Comparison of ENCODE assay signal across 19 mouse cellular contexts in the genomic region with DNA sequence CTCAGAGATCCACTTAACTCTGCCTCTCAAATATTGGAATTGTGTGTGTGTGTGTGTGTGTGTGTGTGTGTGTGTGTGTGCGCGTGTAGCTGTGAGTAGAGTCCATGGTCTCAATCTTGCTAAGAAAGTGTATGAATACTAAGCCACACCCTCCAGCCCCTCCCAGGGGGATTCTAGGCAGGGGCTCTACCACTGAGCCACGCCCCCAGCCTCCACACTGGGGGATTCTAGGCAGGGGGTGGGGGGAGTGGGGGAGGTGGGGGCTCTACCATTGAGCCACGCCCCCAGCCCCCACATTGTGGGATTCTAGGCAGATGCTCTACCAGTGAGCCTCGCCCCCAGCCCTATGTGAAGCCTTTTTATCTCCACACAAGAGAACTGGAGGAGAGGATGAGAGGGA. TPM values are rescaled to one million over a fixed set of nuclear protein-coding genes. Genes with fewer than 3 reads are reported as not detected.
DNase-seq lines count a peak whose midpoint lies in the region; ATAC-seq and TF ChIP-seq lines count a peak whose summit lies in the region.
"Had no signal": no experiment of that assay in that cellular context is flagged by ENCODE, and none has a peak within 500 bp of the region (broad histone marks: within the 10 kb centered on the region; RNA-seq: fewer than 3 reads in every experiment).

No protein-coding gene starts in this region.

- H3K27me3 ChIP-seq in heart, embryonic 12.5 days (replicated peaks) = no peaks in the 10 kb centered on the region
- no peaks in the 10 kb centered on the region for H3K27me3 ChIP-seq in kidney, postnatal 0 days (ENCODE audit: insufficient read depth, low read length)
- no peaks in the 10 kb centered on the region for H3K27me3 ChIP-seq in kidney, embryonic 16.5 days (ENCODE audit: insufficient read depth, low read length)
- H3K27me3 ChIP-seq in midbrain, embryonic 14.5 days (ENCODE audit: control insufficient read depth, insufficient read depth, low read length) = no peaks in the 10 kb centered on the region
- H3K27me3 ChIP-seq in midbrain, embryonic 15.5 days (replicated peaks) = no peaks in the 10 kb centered on the region
- no peaks in the 10 kb centered on the region for H3K27me3 ChIP-seq in stomach, embryonic 16.5 days (ENCODE audit: control insufficient read depth, insufficient read depth, low read length)
- H3K27me3 ChIP-seq: embryonic facial prominence, embryonic 12.5 days had no signal

- no peak overlapping the region for H3K9ac ChIP-seq in heart, embryonic 12.5 days
- H3K9ac ChIP-seq in kidney, postnatal 0 days (ENCODE audit: low read depth, low read length) = no peak overlapping the region
- H3K9ac ChIP-seq in kidney, embryonic 16.5 days (replicated peaks; ENCODE audit: low read length) = no peak overlapping the region
- H3K9ac ChIP-seq in midbrain, embryonic 14.5 days (replicated peaks; ENCODE audit: low read length) = no peak overlapping the region
- H3K9ac ChIP-seq in midbrain, embryonic 15.5 days = no peak overlapping the region
- H3K9ac ChIP-seq in stomach, embryonic 16.5 days (ENCODE audit: low read length) = no peak overlapping the region
- H3K9ac ChIP-seq: embryonic facial prominence, embryonic 12.5 days; liver, embryonic 12.5 days had no signal

- no peak overlapping the region for H3K27ac ChIP-seq in heart, embryonic 12.5 days (ENCODE audit: poor library complexity, severe bottlenecking)
- H3K27ac ChIP-seq in kidney, postnatal 0 days = no peak overlapping the region
- H3K27ac ChIP-seq in kidney, embryonic 16.5 days (ENCODE audit: low read length) = no peak overlapping the region
- no peak overlapping the region for H3K27ac ChIP-seq in midbrain, embryonic 14.5 days (replicated peaks; ENCODE audit: low read depth, low read length)
- H3K27ac ChIP-seq in midbrain, embryonic 15.5 days = no peak overlapping the region
- 0 out of 2 replicates have a peak overlapping the region, but pooled peaks have one; percentile 34 for H3K27ac ChIP-seq in stomach, embryonic 16.5 days (ENCODE audit: low read length)
- H3K27ac ChIP-seq: embryonic facial prominence, embryonic 12.5 days; liver, embryonic 12.5 days; macrophage had no signal

- no peak for DNase-seq in heart, adult 8-10 months (ENCODE audit: low spot score)
- DNase-seq in kidney, postnatal 0 days (ENCODE audit: low spot score) = no peak
- peak; percentile 18 for DNase-seq in midbrain, embryonic 14.5 days
- DNase-seq in kidney, adult 9 months = no peak
- DNase-seq: cerebellum, adult 18-20 months; kidney, adult 11 months; kidney, postnatal 36 days had no signal

- no peak for TF ChIP-seq CTCF in kidney, postnatal 0 days (IDR thresholded peaks at IDR 0.05; ENCODE audit: low read depth)

- peaks cover 15% of the 10 kb centered on the region for H3K4me1 ChIP-seq in heart, embryonic 12.5 days (replicated peaks)
- no peaks in the 10 kb centered on the region for H3K4me1 ChIP-seq in kidney, postnatal 0 days (replicated peaks; ENCODE audit: insufficient read depth, low read length)
- 0 out of 2 replicates have a peak, but pooled peaks cover 5% of the 10 kb centered on the region for H3K4me1 ChIP-seq in kidney, embryonic 16.5 days (ENCODE audit: insufficient read depth, low read length)
- H3K4me1 ChIP-seq in midbrain, embryonic 14.5 days (ENCODE audit: control insufficient read depth, insufficient read depth, low read length) = no peaks in the 10 kb centered on the region
- no peaks in the 10 kb centered on the region; the same call in 1 of the 2 replicates for H3K4me1 ChIP-seq in midbrain, embryonic 15.5 days
- H3K4me1 ChIP-seq in stomach, embryonic 16.5 days (ENCODE audit: control insufficient read depth, insufficient read depth, low read length) = peaks cover 8% of the 10 kb centered on the region; the same call in 1 of the 2 replicates

- H3K9me3 ChIP-seq in heart, embryonic 12.5 days (replicated peaks) = peaks cover 4% of the 10 kb centered on the region; the same call in 1 of the 2 replicates
- no peaks in the 10 kb centered on the region for H3K9me3 ChIP-seq in kidney, postnatal 0 days (replicated peaks; ENCODE audit: low read length)
- H3K9me3 ChIP-seq in kidney, embryonic 16.5 days (ENCODE audit: low read length) = no peaks in the 10 kb centered on the region
- H3K9me3 ChIP-seq in midbrain, embryonic 14.5 days (ENCODE audit: control insufficient read depth, low read length) = no peaks in the 10 kb centered on the region
- H3K9me3 ChIP-seq in midbrain, embryonic 15.5 days = no peaks in the 10 kb centered on the region
- H3K9me3 ChIP-seq in stomach, embryonic 16.5 days (replicated peaks; ENCODE audit: control insufficient read depth, low read length) = no peaks in the 10 kb centered on the region
- H3K9me3 ChIP-seq: embryonic facial prominence, embryonic 12.5 days; liver, embryonic 12.5 days had no signal

- no peak overlapping the region for H3K4me3 ChIP-seq in heart, embryonic 12.5 days
- H3K4me3 ChIP-seq in kidney, postnatal 0 days (replicated peaks; ENCODE audit: low read depth, low read length) = no peak overlapping the region
- H3K4me3 ChIP-seq in kidney, embryonic 16.5 days (ENCODE audit: low read length) = no peak overlapping the region
- no peak overlapping the region for H3K4me3 ChIP-seq in midbrain, embryonic 14.5 days (replicated peaks; ENCODE audit: low read depth, low read length)
- no peak overlapping the region for H3K4me3 ChIP-seq in midbrain, embryonic 15.5 days
- no peak overlapping the region for H3K4me3 ChIP-seq in stomach, embryonic 16.5 days (replicated peaks; ENCODE audit: low read length)
- H3K4me3 ChIP-seq: embryonic facial prominence, embryonic 12.5 days; liver, embryonic 12.5 days had no signal

- ATAC-seq in heart, embryonic 12.5 days (ENCODE audit: insufficient number of reproducible peaks, low FRiP score) = no peak
- ATAC-seq in kidney, postnatal 0 days (replicated peaks; ENCODE audit: low FRiP score, low read depth) = 0 out of 2 replicates have a peak, but pooled peaks have one; percentile 49
- ATAC-seq in kidney, embryonic 16.5 days (ENCODE audit: low FRiP score, low TSS enrichment) = no peak
- ATAC-seq in midbrain, embryonic 14.5 days (ENCODE audit: low FRiP score, low TSS enrichment) = no peak
- ATAC-seq in midbrain, embryonic 15.5 days (replicated peaks) = no peak
- ATAC-seq in stomach, embryonic 16.5 days (ENCODE audit: insufficient read depth, low FRiP score) = peak; percentile 8; the same call in 1 of the 2 replicates
- ATAC-seq: liver, embryonic 12.5 days had no signal

- 69% methylated on average over 5 of the region's 5 CpGs for WGBS in heart, embryonic 12.5 days
- 92% methylated on average over 5 of the region's 5 CpGs for WGBS in kidney, postnatal 0 days
- 77% methylated on average over 5 of the region's 5 CpGs for WGBS in kidney, embryonic 16.5 days
- WGBS in midbrain, embryonic 14.5 days = 73% methylated on average over 5 of the region's 5 CpGs
- WGBS in midbrain, embryonic 15.5 days = 79% methylated on average over 4 of the region's 5 CpGs
- WGBS in stomach, embryonic 16.5 days = 65% methylated on average over 5 of the region's 5 CpGs

- H3K4me2 ChIP-seq in heart, embryonic 12.5 days = peak overlapping the region; percentile 50
- no peak overlapping the region for H3K4me2 ChIP-seq in kidney, postnatal 0 days (ENCODE audit: low read length)
- no peak overlapping the region for H3K4me2 ChIP-seq in kidney, embryonic 16.5 days (replicated peaks; ENCODE audit: low read depth, low read length)
- H3K4me2 ChIP-seq in midbrain, embryonic 14.5 days (ENCODE audit: low read length) = no peak overlapping the region
- H3K4me2 ChIP-seq in midbrain, embryonic 15.5 days = no peak overlapping the region
- no peak overlapping the region for H3K4me2 ChIP-seq in stomach, embryonic 16.5 days (ENCODE audit: low read depth, low read length)
- H3K4me2 ChIP-seq: embryonic facial prominence, embryonic 12.5 days; liver, embryonic 12.5 days had no signal

- H3K36me3 ChIP-seq in heart, embryonic 12.5 days = no peaks in the 10 kb centered on the region
- H3K36me3 ChIP-seq in kidney, postnatal 0 days (ENCODE audit: insufficient read depth, low read length) = no peaks in the 10 kb centered on the region
- H3K36me3 ChIP-seq in kidney, embryonic 16.5 days (ENCODE audit: insufficient read depth, low read length) = no peaks in the 10 kb centered on the region
- H3K36me3 ChIP-seq in midbrain, embryonic 14.5 days (ENCODE audit: control insufficient read depth, insufficient read depth, low read length) = no peaks in the 10 kb centered on the region
- H3K36me3 ChIP-seq in midbrain, embryonic 15.5 days (replicated peaks) = no peaks in the 10 kb centered on the region
- no peaks in the 10 kb centered on the region for H3K36me3 ChIP-seq in stomach, embryonic 16.5 days (ENCODE audit: control insufficient read depth, insufficient read depth, low read length)
- H3K36me3 ChIP-seq: embryonic facial prominence, embryonic 12.5 days; liver, embryonic 12.5 days had no signal

RNA-seq across cellular contexts. Expression of a gene that starts 12.2 kb away (rescaled TPM):
- polyA plus RNA-seq in heart, embryonic 12.5 days (2016; fragmentation: Nextera tagmentation; extraction: Ambion mirVana) = 214 and 222 TPM in 2 replicates
- total RNA-seq in heart, adult 8-10 months (2022) = 100 to 1,000 TPM; 265 to 313 (median 289) TPM
- polyA plus RNA-seq in kidney, postnatal 0 days (2015; fragmentation: Nextera tagmentation; extraction: Ambion mirVana) = 89.4 and 105 TPM in 2 replicates
- 193 and 202 TPM in 2 replicates for polyA plus RNA-seq in kidney, embryonic 16.5 days (2015; fragmentation: Nextera tagmentation; extraction: Ambion mirVana)
- polyA plus RNA-seq in midbrain, embryonic 14.5 days (2014; fragmentation: Nextera tagmentation; extraction: Ambion mirVana) = 420 and 582 TPM in 2 replicates
- 845 and 866 TPM in 2 replicates for polyA plus RNA-seq in midbrain, embryonic 15.5 days (2015; fragmentation: Nextera tagmentation; extraction: Ambion mirVana)
- 195 and 199 TPM in 2 replicates for polyA plus RNA-seq in stomach, embryonic 16.5 days (2015; fragmentation: Nextera tagmentation; extraction: Ambion mirVana)

RNA-seq across cellular contexts. Expression of a gene that starts 27.7 kb away (rescaled TPM):
- polyA plus RNA-seq in heart, embryonic 12.5 days (2016; fragmentation: Nextera tagmentation; extraction: Ambion mirVana) = 0.70 and 1.6 TPM in 2 replicates
- total RNA-seq in heart, adult 8-10 months (2022) = under 1 TPM in 3 of 4 experiments, not detected in 1; 0.44 to 0.53 (median 0.46) TPM
- 6.7 and 7.5 TPM in 2 replicates for polyA plus RNA-seq in kidney, postnatal 0 days (2015; fragmentation: Nextera tagmentation; extraction: Ambion mirVana)
- polyA plus RNA-seq in kidney, embryonic 16.5 days (2015; fragmentation: Nextera tagmentation; extraction: Ambion mirVana) = 11.3 and 11.8 TPM in 2 replicates
- 1.4 and 1.9 TPM in 2 replicates for polyA plus RNA-seq in midbrain, embryonic 14.5 days (2014; fragmentation: Nextera tagmentation; extraction: Ambion mirVana)
- 1.4 and 2.2 TPM in 2 replicates for polyA plus RNA-seq in midbrain, embryonic 15.5 days (2015; fragmentation: Nextera tagmentation; extraction: Ambion mirVana)
- polyA plus RNA-seq in stomach, embryonic 16.5 days (2015; fragmentation: Nextera tagmentation; extraction: Ambion mirVana) = 1.4 and 2.9 TPM in 2 replicates

RNA-seq across cellular contexts. Expression of a gene that starts 33.3 kb away (rescaled TPM):
- polyA plus RNA-seq in heart, embryonic 12.5 days (2016; fragmentation: Nextera tagmentation; extraction: Ambion mirVana) = 0.13 TPM in 1 of 2 replicates, not detected in the other
- total RNA-seq in heart, adult 8-10 months (2022) = not detected
- 0.13 and 0.16 TPM in 2 replicates for polyA plus RNA-seq in kidney, postnatal 0 days (2015; fragmentation: Nextera tagmentation; extraction: Ambion mirVana)
- 0.18 and 0.20 TPM in 2 replicates for polyA plus RNA-seq in kidney, embryonic 16.5 days (2015; fragmentation: Nextera tagmentation; extraction: Ambion mirVana)
- polyA plus RNA-seq in midbrain, embryonic 14.5 days (2014; fragmentation: Nextera tagmentation; extraction: Ambion mirVana) = 0.16 TPM in 1 of 2 replicates, not detected in the other
- 0.17 and 0.21 TPM in 2 replicates for polyA plus RNA-seq in midbrain, embryonic 15.5 days (2015; fragmentation: Nextera tagmentation; extraction: Ambion mirVana)
- 1.8 and 2.0 TPM in 2 replicates for polyA plus RNA-seq in stomach, embryonic 16.5 days (2015; fragmentation: Nextera tagmentation; extraction: Ambion mirVana)
- total RNA-seq: gastrocnemius, postnatal 10 days; layer of hippocampus, postnatal 14 days; left cerebral cortex, postnatal 14 days had no signal
- polyA plus RNA-seq: heart, postnatal 0 days; liver, embryonic 12.5 days; macrophage; stomach, embryonic 14.5 days had no signal

RNA-seq across cellular contexts. Expression of a gene that starts 48.0 kb away (rescaled TPM):
- polyA plus RNA-seq in heart, embryonic 12.5 days (2016; fragmentation: Nextera tagmentation; extraction: Ambion mirVana) = 28.7 and 29.9 TPM in 2 replicates
- total RNA-seq in heart, adult 8-10 months (2022) = 1 to 10 TPM; 6.0 to 7.3 (median 6.8) TPM
- polyA plus RNA-seq in kidney, postnatal 0 days (2015; fragmentation: Nextera tagmentation; extraction: Ambion mirVana) = 21.8 and 22.7 TPM in 2 replicates
- polyA plus RNA-seq in kidney, embryonic 16.5 days (2015; fragmentation: Nextera tagmentation; extraction: Ambion mirVana) = 32.9 and 36.3 TPM in 2 replicates
- polyA plus RNA-seq in midbrain, embryonic 14.5 days (2014; fragmentation: Nextera tagmentation; extraction: Ambion mirVana) = 23.0 and 24.0 TPM in 2 replicates
- 26.8 and 27.5 TPM in 2 replicates for polyA plus RNA-seq in midbrain, embryonic 15.5 days (2015; fragmentation: Nextera tagmentation; extraction: Ambion mirVana)
- 23.7 and 24.5 TPM in 2 replicates for polyA plus RNA-seq in stomach, embryonic 16.5 days (2015; fragmentation: Nextera tagmentation; extraction: Ambion mirVana)

RNA-seq across cellular contexts. Expression of a gene that starts 58.9 kb away (rescaled TPM):
- polyA plus RNA-seq in heart, embryonic 12.5 days (2016; fragmentation: Nextera tagmentation; extraction: Ambion mirVana) = 916 and 1,021 TPM in 2 replicates
- total RNA-seq in heart, adult 8-10 months (2022) = 100 to 1,000 TPM; 312 to 583 (median 421) TPM
- 99.9 and 113 TPM in 2 replicates for polyA plus RNA-seq in kidney, postnatal 0 days (2015; fragmentation: Nextera tagmentation; extraction: Ambion mirVana)
- polyA plus RNA-seq in kidney, embryonic 16.5 days (2015; fragmentation: Nextera tagmentation; extraction: Ambion mirVana) = 69.9 and 70.5 TPM in 2 replicates
- polyA plus RNA-seq in midbrain, embryonic 14.5 days (2014; fragmentation: Nextera tagmentation; extraction: Ambion mirVana) = 5.5 and 6.4 TPM in 2 replicates
- polyA plus RNA-seq in midbrain, embryonic 15.5 days (2015; fragmentation: Nextera tagmentation; extraction: Ambion mirVana) = 13.4 and 13.9 TPM in 2 replicates
- 649 and 704 TPM in 2 replicates for polyA plus RNA-seq in stomach, embryonic 16.5 days (2015; fragmentation: Nextera tagmentation; extraction: Ambion mirVana)

Comparison
In these comparisons a context has a peak if more than half of its experiments do, and no peak if none do; other contexts are left out.
1. ATAC-seq: peak in kidney, postnatal 0 days (single experiment) and stomach, embryonic 16.5 days (single experiment); none in heart, embryonic 12.5 days (single experiment), kidney, embryonic 16.5 days (single experiment), midbrain, embryonic 14.5 days (single experiment) and midbrain, embryonic 15.5 days (single experiment).